Mouse (Mus musculus) urinary bladder, postnatal 10 days (tissue): ENCODE data around the gene Lats1.
"Not testable (repeated sequence)": the region's sequence is repeated elsewhere in the genome, so short reads cannot be mapped to it uniquely, and the experiment has no call there.

Experiments
- DNase-seq: peaks from one replicate; pipeline ENCODE4 v3.0.0; 2022; ENCODE audit warnings: low spot score

The Lats1 gene

GRCm38 (mm10) chr10:7726501-7726812 is 45.4 kb downstream of the Lats1 start:
- DNase-seq = no peak

GRCm38 (mm10) chr10:7727011-7727410 is 46.0 kb downstream of the Lats1 start:
- DNase-seq = no peak

- no peak for DNase-seq
Measured at GRCm38 (mm10) chr10:7731582-7731981, 50.6 kb downstream of the Lats1 start.

GRCm38 (mm10) chr10:7737122-7737521 is 56.1 kb downstream of the Lats1 start:
- no peak for DNase-seq

GRCm38 (mm10) chr10:7737914-7738313 is 56.9 kb downstream of the Lats1 start:
- DNase-seq = no peak

GRCm38 (mm10) chr10:7745528-7745927 is 64.5 kb downstream of the Lats1 start:
- not testable (repeated sequence) for DNase-seq

- DNase-seq = no peak
Measured at GRCm38 (mm10) chr10:7748752-7749151, 67.7 kb downstream of the Lats1 start.

GRCm38 (mm10) chr10:7757544-7757943 is 76.5 kb downstream of the Lats1 start:
- DNase-seq = no peak
